Mouse (Mus musculus): ENCODE measurements around the gene Slc23a4.

GRCm38 (mm10) chr6:34907696-34908260 is 80.4 kb downstream of the Slc23a4 start:
- TF ChIP-seq POLR2A (IDR thresholded peaks at IDR 0.05; ENCODE audit: insufficient read depth, low read length) (no peak), CTCF (IDR thresholded peaks at IDR 0.05; ENCODE audit: low read depth, low read length) (no peak)
